Mouse (Mus musculus) hindbrain, embryonic 10.5 days (tissue): ENCODE data around the gene Cpt1b. TPM values are rescaled to one million over a fixed set of nuclear protein-coding genes. Genes with fewer than 3 reads are reported as not detected.
"Not testable (repeated sequence)": the region's sequence is repeated elsewhere in the genome, so short reads cannot be mapped to it uniquely, and the experiment has no call there.

ENCODE experiments used
- DNase-seq: peaks from one replicate; pipeline ENCODE4 v3.0.0-alpha.2; 2017; ENCODE audit warnings: low spot score
- H3K27ac ChIP-seq: fragments of 300-500 bp; sonication (generic); 2 replicates; pipeline ENCODE4 v1.5.1; 2016; ENCODE audit warnings: mild to moderate bottlenecking, moderate library complexity
- H3K27me3 ChIP-seq: fragments of 300-500 bp; sonication (generic); 2 replicates; pipeline ENCODE4 v1.6.1; 2016; ENCODE audit warnings: mild to moderate bottlenecking; ENCODE audit not compliant: poor library complexity, insufficient read depth, severe bottlenecking
- H3K36me3 ChIP-seq: fragments of 300-500 bp; sonication (generic); 2 replicates; pipeline ENCODE4 v1.6.1; 2016; ENCODE audit warnings: mild to moderate bottlenecking, moderate library complexity
- H3K4me1 ChIP-seq: fragments of 300-500 bp; sonication (generic); replicated peaks from 2 replicates; pipeline ENCODE4 v1.6.1; 2016; ENCODE audit warnings: mild to moderate bottlenecking
- H3K4me3 ChIP-seq: fragments of 300-500 bp; sonication (generic); 2 replicates; pipeline ENCODE4 v1.5.1; 2016; ENCODE audit warnings: mild to moderate bottlenecking, moderate library complexity
- H3K9me3 ChIP-seq: fragments of 300-500 bp; sonication (generic); 2 replicates; pipeline ENCODE4 v1.6.1; 2016; ENCODE audit warnings: mild to moderate bottlenecking, moderate library complexity
- WGBS: fragments of 180-500 bp; shearing (Covaris S2); methylation state at CpG from one replicate; pipeline ENCODE4 v1.1.7; 2016; 5-methylcytosine and 5-hydroxymethylcytosine counted together
- polyA plus RNA-seq: library from polyadenylated mRNA; unstranded; fragments of >200 nt; fragmentation: Nextera tagmentation; extraction: Ambion mirVana; gene quantifications from 2 replicates; pipeline ENCODE4 v1.2.1, GENCODE M21; 2016

Gene Cpt1b
- polyA plus RNA-seq, 1 experiment from 2014 or later, result 0.82 TPM

DNA sequence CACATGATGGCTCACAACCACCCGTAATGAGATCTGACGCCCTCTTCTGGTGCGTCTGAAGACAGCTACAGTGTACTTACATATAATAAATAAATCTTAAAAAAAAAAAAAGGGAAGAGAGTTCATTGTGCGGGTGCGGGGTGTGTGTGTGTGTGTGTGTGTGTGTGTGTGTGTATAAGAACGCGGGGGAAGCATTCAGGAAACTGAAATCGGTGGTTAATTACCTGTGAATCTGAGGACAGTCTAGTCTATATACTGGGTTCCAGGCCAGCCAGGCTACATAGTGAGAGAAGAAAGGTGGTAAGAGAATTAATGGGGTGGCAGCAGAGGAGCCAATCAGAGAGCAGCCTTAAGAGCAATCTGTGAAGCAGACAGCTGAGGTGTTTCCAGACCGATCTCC, 5.1 kb upstream of the Cpt1b start:
- not testable (repeated sequence) for H3K27me3 ChIP-seq
- H3K4me1 ChIP-seq, result peaks cover 30% of the 10 kb centered on the region
- 88% methylated on average over 9 of the region's 9 CpGs for WGBS

DNA sequence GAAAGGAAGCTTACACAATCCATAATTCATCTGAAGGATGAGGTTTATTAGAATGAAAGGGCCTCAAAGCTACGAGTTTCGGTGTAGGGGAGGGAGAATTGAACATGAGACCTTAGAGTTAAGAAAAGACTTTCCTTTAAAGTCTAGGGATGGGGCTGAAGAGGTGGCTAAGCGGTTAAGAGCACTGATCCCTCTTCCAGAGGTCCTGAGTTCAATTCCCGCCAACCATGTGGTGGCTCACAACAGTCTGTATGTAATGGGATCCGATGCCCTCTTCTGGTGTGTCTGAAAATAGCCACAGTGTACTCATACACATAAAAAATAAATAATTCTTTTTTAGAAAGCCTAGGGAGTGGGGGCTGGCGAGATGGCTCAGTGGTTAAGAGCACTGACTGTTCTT, 4.7 kb upstream of the Cpt1b start:
- Histone ChIP-seq H3K4me3 (peak overlapping the region; percentile 83), H3K27me3 (no peaks in the 10 kb centered on the region), H3K27ac (peak overlapping the region; percentile 97), H3K36me3 (peaks cover 30% of the 10 kb centered on the region), H3K4me1 (peaks cover 35% of the 10 kb centered on the region), H3K9me3 (no peaks in the 10 kb centered on the region)
- WGBS, result 52% methylated on average over 6 of the region's 6 CpGs
- no peak for DNase-seq

More for the DNA sequence above, 5.1 kb upstream of the Cpt1b start:
- H3K27ac ChIP-seq, DNase-seq, H3K4me3 ChIP-seq, H3K9me3 ChIP-seq: not testable (repeated sequence)
- peaks cover 26% of the 10 kb centered on the region for H3K36me3 ChIP-seq

DNA sequence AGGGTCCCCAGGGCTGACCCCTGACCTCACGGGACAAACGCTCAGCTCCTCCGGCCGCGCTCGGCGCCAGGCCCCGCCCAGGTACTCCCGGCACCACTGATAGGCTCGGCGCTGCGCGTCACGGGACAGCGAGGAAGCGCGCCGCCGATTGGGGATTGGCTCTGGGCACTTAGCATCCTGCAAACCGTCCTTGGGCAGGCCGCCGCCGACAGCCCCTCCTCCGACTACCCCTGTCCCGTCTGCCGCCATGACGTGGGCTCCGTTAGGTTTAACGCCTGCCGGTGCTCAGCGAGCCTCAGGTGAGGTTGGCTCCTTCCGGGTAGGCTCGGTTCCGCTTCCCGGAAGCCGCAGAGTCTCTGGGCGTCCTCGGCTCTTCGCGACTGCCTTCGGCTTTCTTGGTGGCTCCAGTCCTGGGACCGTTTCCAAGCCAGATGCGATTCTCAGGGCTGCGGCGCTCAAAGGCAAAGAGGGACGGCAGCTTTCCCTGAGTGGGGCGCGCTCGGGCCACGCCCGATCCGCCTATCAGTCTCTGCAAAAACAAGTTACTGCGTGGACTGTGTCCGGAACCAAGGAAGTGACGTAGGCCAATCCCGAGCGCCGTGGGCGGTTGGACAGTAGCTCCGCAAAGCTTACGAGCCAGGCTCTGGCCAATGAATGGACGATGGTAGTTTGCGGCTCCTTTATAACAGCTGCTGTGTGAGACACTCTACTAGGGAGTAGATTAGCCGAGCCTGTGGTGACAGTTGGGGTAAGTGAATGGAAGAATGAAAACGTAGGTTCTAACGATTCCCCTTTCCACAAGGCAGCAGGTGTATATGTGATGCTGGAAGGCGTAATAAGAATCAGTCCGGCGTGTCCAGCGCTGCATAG, 3.9 kb upstream of the Cpt1b start, which contains the start of the genes C730034F03Rik, Gm44502 and Chkb:
Gene C730034F03Rik, plus strand, starts transcription at position 238 of the 870 bp plus-strand sequence.
Gene Gm44502, minus strand, starts transcription at position 345 of the 870 bp plus-strand sequence.
Gene Chkb, minus strand, starts transcription at position 557 of the 870 bp plus-strand sequence.
- Histone ChIP-seq H3K4me3 (peak within 1 kb of the TSS; percentile 83), H3K4me1 (peaks cover 38% of the 10 kb centered on the region), H3K9me3 (no peaks in the 10 kb centered on the region), H3K36me3 (peaks cover 31% of the 10 kb centered on the region), H3K27me3 (no peaks in the 10 kb centered on the region), H3K27ac (peak within 1 kb of the TSS; percentile 97)
- WGBS, result under 1% methylated on average over 70 of the region's 70 CpGs
- peak; percentile 93 for DNase-seq

DNA sequence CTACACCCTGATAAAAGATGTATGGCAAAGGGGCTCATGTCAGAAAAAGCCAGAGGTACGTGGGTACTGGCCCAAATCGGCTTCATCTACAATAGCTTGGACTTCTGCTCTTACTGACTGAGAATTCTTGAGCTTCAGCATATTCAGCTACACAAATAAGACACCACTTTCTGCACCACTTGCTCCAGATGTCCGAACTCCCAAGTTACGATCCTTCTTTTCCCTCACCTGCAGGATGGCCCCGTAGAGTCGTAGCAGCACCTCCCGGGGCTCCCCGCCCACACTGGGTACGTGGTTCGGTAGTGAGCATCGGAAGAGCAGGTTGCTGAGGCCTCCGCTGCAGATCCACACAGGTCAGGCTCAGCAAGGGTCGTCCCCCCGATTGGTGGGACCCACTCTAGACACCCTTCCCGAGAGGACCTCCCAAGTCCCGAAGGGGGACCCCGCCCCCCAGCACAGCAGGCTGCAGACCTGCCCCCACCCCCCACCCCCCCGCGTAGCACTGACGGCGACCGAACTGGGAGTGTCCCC, 3.2 kb upstream of the Cpt1b start:
- Histone ChIP-seq H3K36me3 (peaks cover 38% of the 10 kb centered on the region), H3K27me3 (no peaks in the 10 kb centered on the region), H3K4me3 (peak overlapping the region; percentile 83), H3K4me1 (peaks cover 38% of the 10 kb centered on the region), H3K9me3 (no peaks in the 10 kb centered on the region), H3K27ac (peak overlapping the region; percentile 97)
- DNase-seq, result no peak
- WGBS, result 5% methylated on average over 22 of the region's 22 CpGs

DNA sequence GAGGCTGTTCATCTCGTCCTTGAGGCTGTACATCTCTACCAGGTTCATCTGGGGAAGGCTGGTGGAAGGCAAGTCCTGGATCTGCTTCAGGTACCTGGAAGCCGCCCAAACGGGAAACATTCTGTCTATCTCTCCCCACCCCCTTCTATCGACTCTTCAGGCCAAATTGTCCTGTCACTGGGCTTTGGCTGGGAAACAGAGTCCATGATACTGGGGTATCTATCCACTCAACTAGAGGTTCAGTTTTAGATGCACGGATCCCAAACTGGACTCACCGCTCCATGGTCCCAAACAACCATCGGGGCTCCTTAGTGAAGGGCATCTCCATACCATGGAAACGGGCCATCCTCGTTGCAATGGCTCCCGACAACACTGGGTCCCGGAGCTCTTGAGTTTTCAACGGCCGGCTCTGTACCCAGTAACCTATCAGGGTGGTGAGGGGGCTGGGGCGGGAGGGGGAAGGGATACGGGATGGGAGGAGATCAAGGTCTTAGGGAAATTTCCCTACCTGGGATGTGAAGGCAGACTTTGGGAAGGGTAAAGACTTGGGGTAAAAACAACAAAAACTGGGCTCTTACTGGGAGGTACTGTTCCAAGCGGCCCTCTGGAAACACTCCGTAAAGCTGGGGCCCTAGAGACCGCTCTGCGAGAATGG, 2.6 kb upstream of the Cpt1b start:
- Histone ChIP-seq H3K9me3 (no peaks in the 10 kb centered on the region), H3K27me3 (no peaks in the 10 kb centered on the region), H3K36me3 (peaks cover 40% of the 10 kb centered on the region), H3K4me3 (peak overlapping the region; percentile 83), H3K4me1 (peaks cover 38% of the 10 kb centered on the region), H3K27ac (0 out of 2 replicates have a peak overlapping the region, but pooled peaks have one; percentile 97)
- DNase-seq, result no peak
- 82% methylated on average over 19 of the region's 19 CpGs for WGBS

DNA sequence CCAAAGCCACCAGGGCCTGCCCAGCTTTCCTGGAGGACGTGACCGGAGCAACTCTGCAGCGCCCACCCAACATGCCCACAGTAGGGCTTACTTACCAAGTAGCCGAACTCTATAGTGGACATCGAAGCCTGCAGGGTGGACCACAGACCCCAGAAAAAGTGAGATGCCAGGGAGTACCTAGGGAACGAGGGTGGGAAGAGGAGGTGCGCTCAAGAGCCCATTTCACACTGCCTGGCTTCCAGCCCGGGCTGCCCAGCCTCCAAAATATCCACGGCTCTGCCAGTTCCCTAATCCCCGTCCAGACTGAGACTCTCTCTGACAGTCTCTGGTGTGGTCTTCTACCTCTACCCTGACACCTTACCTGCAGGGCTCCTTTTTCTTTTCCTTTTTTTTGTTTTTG, 1.1 kb upstream of the Cpt1b start:
- H3K4me1 ChIP-seq, result peaks cover 38% of the 10 kb centered on the region
- WGBS, result 94% methylated on average over 10 of the region's 10 CpGs
- no peaks in the 10 kb centered on the region for H3K27me3 ChIP-seq
- H3K4me3 ChIP-seq, result no peak overlapping the region
- no peak overlapping the region for H3K27ac ChIP-seq
- H3K9me3 ChIP-seq, result no peaks in the 10 kb centered on the region
- H3K36me3 ChIP-seq, result peaks cover 48% of the 10 kb centered on the region
- DNase-seq, result no peak

DNA sequence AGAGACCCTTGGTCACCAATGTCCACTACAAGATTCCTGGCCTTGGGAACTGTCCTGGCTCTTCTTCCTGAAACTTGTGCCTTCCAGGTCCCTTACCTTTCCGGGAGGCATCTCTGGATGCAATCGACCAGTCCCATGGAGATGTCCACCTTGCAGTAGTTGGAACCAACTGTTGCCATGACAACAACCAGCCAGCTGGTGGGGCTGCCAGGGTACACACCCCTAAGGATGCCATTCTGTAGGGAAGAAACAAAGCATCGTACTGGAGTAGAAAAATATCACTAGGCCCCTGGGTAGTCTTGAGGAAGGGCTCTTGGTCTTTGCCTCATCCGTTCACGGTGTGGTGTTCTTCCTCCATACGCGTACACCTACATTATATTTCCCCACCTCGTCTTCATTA, 1.0 kb downstream of the Cpt1b start:
- Histone ChIP-seq H3K9me3 (no peaks in the 10 kb centered on the region), H3K27me3 (no peaks in the 10 kb centered on the region), H3K27ac (no peak overlapping the region), H3K4me3 (no peak overlapping the region), H3K4me1 (peaks cover 26% of the 10 kb centered on the region), H3K36me3 (peaks cover 66% of the 10 kb centered on the region)
- 88% methylated on average over 8 of the region's 8 CpGs for WGBS
- no peak for DNase-seq

DNA sequence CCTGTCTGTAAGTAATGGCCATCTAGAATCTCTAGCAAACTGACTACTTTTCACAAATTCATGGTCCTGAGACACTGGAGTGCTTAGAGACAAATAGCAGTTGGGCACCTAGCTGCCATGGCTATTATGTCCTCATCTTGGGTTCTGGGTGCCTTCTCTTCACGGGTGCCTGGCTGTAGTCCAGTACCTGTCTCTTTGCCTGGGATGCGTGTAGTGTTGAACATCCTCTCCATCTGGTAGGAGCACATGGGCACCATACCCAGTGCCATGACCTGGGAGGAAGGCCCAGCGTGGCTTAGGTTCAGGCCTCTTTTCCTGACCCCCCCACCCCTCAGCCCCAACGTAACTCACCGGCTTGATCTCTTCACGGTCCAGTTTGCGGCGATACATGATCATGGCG, 3.7 kb downstream of the Cpt1b start:
- Histone ChIP-seq H3K4me1 (peaks cover 15% of the 10 kb centered on the region), H3K27me3 (no peaks in the 10 kb centered on the region), H3K9me3 (no peaks in the 10 kb centered on the region), H3K27ac (no peak overlapping the region), H3K4me3 (no peak overlapping the region), H3K36me3 (peaks cover 79% of the 10 kb centered on the region)
- 94% methylated on average over 9 of the region's 9 CpGs for WGBS
- DNase-seq, result no peak

DNA sequence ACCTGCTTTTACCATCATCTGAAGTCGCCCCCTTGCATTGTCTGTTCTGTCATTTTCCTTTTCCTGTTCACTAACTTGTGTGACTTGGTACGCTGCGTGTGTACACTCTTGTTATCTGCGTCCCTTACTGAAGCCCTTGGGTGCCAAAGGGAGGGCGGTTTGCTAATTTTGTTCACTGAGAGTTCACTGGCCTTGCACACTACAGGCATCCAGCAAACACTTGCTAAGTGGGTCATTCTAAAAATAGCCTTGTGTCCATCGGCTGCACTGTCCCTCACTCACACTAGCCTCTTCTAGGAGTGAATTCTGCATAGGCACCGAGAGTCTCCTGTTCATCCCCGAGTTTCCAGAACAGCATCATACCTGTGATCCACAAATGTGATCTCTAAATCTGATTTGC, 10.4 kb downstream of the Cpt1b start:
- WGBS, result 90% methylated on average over 8 of the region's 8 CpGs
- no peak overlapping the region for H3K27ac ChIP-seq
- no peak for DNase-seq

DNA sequence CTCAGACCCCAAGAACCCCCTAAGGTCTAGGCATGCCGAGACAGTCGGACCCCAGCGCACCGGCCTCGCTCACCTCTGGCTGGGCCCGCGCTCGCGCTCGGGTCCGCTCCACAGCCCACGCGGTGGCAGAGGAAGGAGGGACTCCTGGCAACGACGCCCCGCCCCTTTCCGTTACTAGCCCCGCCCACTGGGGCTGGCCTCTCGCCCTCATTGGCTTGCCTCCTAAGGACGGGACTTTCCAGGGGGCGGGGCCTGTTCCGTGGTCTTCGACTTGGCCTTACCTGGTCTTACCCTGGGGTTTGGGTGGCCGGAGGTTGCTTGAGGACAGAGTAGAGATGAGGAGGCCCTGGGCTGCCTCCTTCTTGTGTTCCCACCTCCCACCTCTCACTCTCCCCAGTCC, 15.5 kb downstream of the Cpt1b start, which contains the start of gene Syce3:
Gene Syce3, minus strand, starts transcription at position 386 of the 400 bp plus-strand sequence.
- Histone ChIP-seq H3K27me3 (no peaks in the 10 kb centered on the region), H3K4me1 (no peaks in the 10 kb centered on the region), H3K36me3 (no peaks in the 10 kb centered on the region), H3K9me3 (peaks cover 16% of the 10 kb centered on the region), H3K27ac (no peak within 1 kb of the TSS), H3K4me3 (no peak within 1 kb of the TSS)
- WGBS, result 89% methylated on average over 24 of the region's 24 CpGs
- no peak for DNase-seq

More for the DNA sequence above, 10.4 kb downstream of the Cpt1b start:
- Histone ChIP-seq H3K4me1 (no peaks in the 10 kb centered on the region), H3K27me3 (no peaks in the 10 kb centered on the region), H3K4me3 (no peak overlapping the region), H3K9me3 (peaks cover 3% of the 10 kb centered on the region; the same call in 1 of the 2 replicates), H3K36me3 (peaks cover 41% of the 10 kb centered on the region)

DNA sequence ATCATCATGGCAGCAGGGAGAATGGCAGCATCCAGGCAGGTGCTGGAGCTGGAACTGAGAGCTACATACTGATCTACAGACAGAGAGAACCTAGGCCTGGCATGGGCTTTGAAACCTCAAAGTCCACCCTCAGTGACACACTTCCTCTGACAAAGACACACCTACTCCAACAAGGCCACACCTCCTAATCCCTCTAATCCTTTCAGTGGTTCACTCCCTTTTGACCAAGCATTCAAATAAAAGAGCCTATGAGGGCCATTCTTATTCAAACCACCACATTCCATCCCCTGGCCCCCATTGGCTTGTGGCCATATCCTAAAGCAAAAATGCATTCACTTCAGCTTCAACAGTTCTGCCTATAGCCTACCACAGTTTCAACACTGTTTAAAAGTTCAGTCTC, 19.0 kb downstream of the Cpt1b start:
- H3K27ac ChIP-seq, result no peak overlapping the region
- H3K4me1 ChIP-seq, result no peaks in the 10 kb centered on the region
- H3K36me3 ChIP-seq, result no peaks in the 10 kb centered on the region
- H3K27me3 ChIP-seq, result no peaks in the 10 kb centered on the region
- peaks cover 16% of the 10 kb centered on the region for H3K9me3 ChIP-seq
- no peak for DNase-seq
- H3K4me3 ChIP-seq, result no peak overlapping the region

DNA sequence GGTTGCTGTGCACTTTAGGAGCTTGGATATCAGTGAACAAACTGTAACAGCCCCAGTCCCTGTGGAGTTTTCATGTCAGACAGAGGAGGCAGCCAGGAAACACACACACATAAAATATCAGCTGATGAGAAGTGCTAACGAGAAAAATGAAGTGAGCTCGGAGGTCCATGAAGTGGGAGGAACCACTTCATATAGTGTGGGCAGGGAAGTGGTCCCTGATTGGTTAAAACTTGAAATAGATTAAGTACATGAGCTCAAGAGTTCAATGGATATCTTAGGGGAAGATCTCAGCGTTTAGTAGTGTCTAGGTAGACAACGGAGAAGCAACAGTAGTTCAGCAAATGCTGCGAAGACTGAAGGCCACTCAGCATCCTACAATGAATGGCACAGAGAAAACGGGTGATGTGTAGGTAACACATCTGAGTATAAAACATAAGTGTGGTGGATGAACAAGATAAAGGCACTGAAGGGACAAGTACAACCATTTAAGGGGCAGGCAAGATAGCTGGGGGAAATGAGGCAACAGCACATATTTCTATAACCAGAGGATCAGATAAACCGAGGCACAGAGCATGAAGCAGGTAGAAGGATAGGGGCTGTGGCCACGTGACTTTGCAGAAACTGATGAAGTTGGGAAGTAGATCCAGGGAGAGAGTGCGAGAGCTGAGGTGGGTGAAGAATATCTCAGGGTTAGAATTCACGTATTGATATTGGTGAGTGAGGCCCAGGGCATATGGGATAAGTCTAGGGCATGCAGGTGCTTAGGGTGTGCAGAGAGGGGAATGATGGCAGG, 20.6 kb downstream of the Cpt1b start:
- 86% methylated on average over 10 of the region's 10 CpGs for WGBS
- H3K4me1 ChIP-seq, result no peaks in the 10 kb centered on the region

More for the DNA sequence above, 20.6 kb downstream of the Cpt1b start:
- no peak overlapping the region for H3K27ac ChIP-seq
- DNase-seq, result no peak
- no peak overlapping the region for H3K4me3 ChIP-seq
- peaks cover 11% of the 10 kb centered on the region for H3K9me3 ChIP-seq
- no peaks in the 10 kb centered on the region for H3K27me3 ChIP-seq
- no peaks in the 10 kb centered on the region for H3K36me3 ChIP-seq
